Mouse (Mus musculus) midbrain, embryonic 12.5 days (tissue): Measurements from ENCODE around the gene Mbl1. TPM values are rescaled to one million over a fixed set of nuclear protein-coding genes. Genes with fewer than 3 reads are reported as not detected.

Source experiments
- ATAC-seq: fragments of 200-750 bp; cut with Nextera tagmentation; 2 replicates; pipeline ENCODE4 v1.8.0; 2017; ENCODE audit warnings: low read depth, moderate TSS enrichment, moderate library complexity; ENCODE audit not compliant: low FRiP score
- H3K27ac ChIP-seq: fragments of 300-500 bp; sonication (generic); replicated peaks from 2 replicates; pipeline ENCODE4 v1.5.1; 2016; ENCODE audit warnings: mild to moderate bottlenecking
- H3K27me3 ChIP-seq: fragments of 300-500 bp; sonication (generic); 2 replicates; pipeline ENCODE4 v1.6.1; 2016; ENCODE audit warnings: mild to moderate bottlenecking
- H3K36me3 ChIP-seq: fragments of 300-500 bp; sonication (generic); 2 replicates; pipeline ENCODE4 v1.6.1; 2016
- H3K4me1 ChIP-seq: fragments of 300-500 bp; sonication (generic); 2 replicates; pipeline ENCODE4 v1.6.1; 2016
- H3K4me2 ChIP-seq: fragments of 300-500 bp; sonication (generic); replicated peaks from 2 replicates; pipeline ENCODE4 v1.6.1; 2016; ENCODE audit warnings: mild to moderate bottlenecking, moderate library complexity
- H3K4me3 ChIP-seq: fragments of 300-500 bp; sonication (generic); 2 replicates; pipeline ENCODE4 v1.5.1; 2016; ENCODE audit warnings: mild to moderate bottlenecking
- H3K9ac ChIP-seq: fragments of 300-500 bp; sonication (generic); replicated peaks from 2 replicates; pipeline ENCODE4 v1.6.1; 2016; ENCODE audit warnings: mild to moderate bottlenecking, moderate library complexity
- H3K9me3 ChIP-seq: fragments of 300-500 bp; sonication (generic); 2 replicates; pipeline ENCODE4 v1.6.1; 2016; ENCODE audit warnings: mild to moderate bottlenecking
- WGBS: fragments of 180-500 bp; shearing (Covaris S2); methylation state at CpG from one replicate; pipeline ENCODE4 v1.1.7; 2016; 5-methylcytosine and 5-hydroxymethylcytosine counted together
- polyA plus RNA-seq: library from polyadenylated mRNA; unstranded; fragments of >200 nt; fragmentation: Nextera tagmentation; extraction: Ambion mirVana; gene quantifications from 2 replicates; pipeline ENCODE4 v1.2.1, GENCODE M21; 2016

The Mbl1 gene
- polyA plus RNA-seq, result not detected in 2 replicates

DNA sequence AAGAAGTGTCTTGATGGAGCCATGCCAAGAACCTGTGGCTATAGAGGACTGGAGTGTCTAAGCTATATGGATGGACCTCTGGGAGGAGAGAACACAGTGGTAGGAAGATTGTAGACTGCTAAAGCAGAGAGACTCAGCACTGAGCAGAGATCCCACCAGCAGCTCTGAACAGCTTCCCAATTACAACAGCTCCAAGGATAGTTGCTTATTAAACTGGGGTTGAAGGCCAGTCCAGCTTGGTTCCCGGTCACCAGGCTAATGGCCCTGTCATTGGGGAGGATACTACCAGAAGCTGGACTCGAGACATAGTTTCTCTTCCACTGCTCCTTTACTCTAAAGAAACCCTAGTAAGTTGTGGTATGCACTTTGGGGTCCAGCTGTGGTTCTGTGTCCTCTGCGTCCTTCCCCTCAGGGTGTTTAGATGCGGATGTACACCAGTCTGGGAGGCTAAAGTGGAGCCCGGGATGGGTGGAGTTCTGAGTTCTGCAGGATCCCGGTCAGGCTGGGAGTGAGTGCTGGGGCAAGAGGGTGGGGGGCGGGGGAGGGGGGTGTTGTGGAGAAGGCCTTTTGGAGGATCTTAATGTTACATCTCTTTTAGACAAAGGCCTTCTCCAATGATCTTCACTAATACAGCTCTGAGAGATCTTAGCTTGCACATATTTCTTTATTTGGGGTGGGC, at the start of gene Mbl1:
Gene Mbl1, plus strand, starts transcription at position 239 of the 679 bp plus-strand sequence.
- no peaks in the 10 kb centered on the region for H3K27me3 ChIP-seq
- no peaks in the 10 kb centered on the region for H3K36me3 ChIP-seq
- H3K4me3 ChIP-seq, result no peak within 1 kb of the TSS
- no peak within 1 kb of the TSS for H3K4me2 ChIP-seq
- no peak for ATAC-seq
- 85% methylated on average over 7 of the region's 7 CpGs for WGBS
- no peaks in the 10 kb centered on the region for H3K9me3 ChIP-seq
- no peak within 1 kb of the TSS for H3K9ac ChIP-seq
- no peak within 1 kb of the TSS for H3K27ac ChIP-seq
- no peaks in the 10 kb centered on the region for H3K4me1 ChIP-seq

DNA sequence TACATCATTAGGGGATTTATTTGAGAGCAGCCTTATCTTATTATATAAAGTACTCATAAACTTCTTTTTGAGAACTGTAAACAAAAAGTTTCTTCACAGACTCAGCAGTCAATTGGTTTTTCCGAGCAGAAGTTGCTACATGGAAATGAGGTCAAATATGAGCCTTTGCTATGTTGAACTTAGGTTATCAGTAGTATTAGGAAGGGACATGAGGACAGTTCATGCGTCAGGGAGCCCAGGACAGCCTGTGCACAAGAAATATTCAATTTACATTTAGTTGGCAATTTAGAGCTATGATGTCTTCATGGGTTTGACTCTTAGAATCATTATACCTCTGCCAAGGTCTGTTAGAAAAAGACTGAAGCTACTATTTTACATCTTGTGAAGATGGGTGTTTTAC, 49.0 kb upstream of the Mbl1 start:
- WGBS, result 92% methylated on average over 2 of the region's 2 CpGs
- H3K9me3 ChIP-seq, result no peaks in the 10 kb centered on the region
- no peak overlapping the region for H3K4me2 ChIP-seq
- H3K36me3 ChIP-seq, result no peaks in the 10 kb centered on the region
- H3K4me3 ChIP-seq, result no peak overlapping the region
- no peak overlapping the region for H3K9ac ChIP-seq
- no peaks in the 10 kb centered on the region for H3K4me1 ChIP-seq
- H3K27ac ChIP-seq, result no peak overlapping the region
- no peak for ATAC-seq
- no peaks in the 10 kb centered on the region for H3K27me3 ChIP-seq

DNA sequence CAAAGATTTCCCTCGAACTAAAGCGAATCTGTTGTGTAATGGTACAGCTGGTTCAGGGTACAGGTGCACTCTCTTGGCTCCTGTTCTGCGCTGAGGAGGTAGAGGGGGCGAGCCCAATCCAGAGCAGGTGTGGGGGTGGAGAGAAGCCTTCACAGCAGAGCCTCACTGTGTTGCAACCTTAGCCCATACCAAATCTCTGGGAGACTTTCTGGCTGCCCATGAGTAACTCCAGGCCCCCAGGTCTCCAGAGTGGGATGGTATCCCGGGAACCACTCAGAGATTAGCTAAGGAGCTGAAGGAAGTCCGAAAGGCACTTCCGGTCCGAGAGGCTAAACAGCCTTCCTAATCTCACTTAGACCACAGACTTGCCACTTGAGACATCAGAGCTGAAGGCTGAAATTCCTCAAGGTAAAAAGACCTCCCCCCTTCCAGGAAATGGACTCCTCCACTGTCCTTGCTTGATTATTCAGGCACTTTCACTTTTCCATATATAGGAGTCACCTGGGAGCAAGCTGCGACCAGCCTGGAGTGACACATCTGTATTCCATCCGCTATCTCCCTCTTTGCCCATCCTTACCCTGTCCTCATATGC, 46.3 kb upstream of the Mbl1 start, which contains the start of gene Mat1a:
Gene Mat1a, plus strand, starts transcription at position 183 of the 592 bp plus-strand sequence.
- H3K36me3 ChIP-seq, result no peaks in the 10 kb centered on the region
- no peak within 1 kb of the TSS for H3K4me3 ChIP-seq
- WGBS, result 80% methylated on average over 10 of the region's 10 CpGs
- no peak within 1 kb of the TSS for H3K9ac ChIP-seq
- ATAC-seq, result no peak
- H3K4me2 ChIP-seq, result no peak within 1 kb of the TSS
- H3K27ac ChIP-seq, result no peak within 1 kb of the TSS
- H3K4me1 ChIP-seq, result no peaks in the 10 kb centered on the region
- no peaks in the 10 kb centered on the region for H3K27me3 ChIP-seq
- no peaks in the 10 kb centered on the region for H3K9me3 ChIP-seq

DNA sequence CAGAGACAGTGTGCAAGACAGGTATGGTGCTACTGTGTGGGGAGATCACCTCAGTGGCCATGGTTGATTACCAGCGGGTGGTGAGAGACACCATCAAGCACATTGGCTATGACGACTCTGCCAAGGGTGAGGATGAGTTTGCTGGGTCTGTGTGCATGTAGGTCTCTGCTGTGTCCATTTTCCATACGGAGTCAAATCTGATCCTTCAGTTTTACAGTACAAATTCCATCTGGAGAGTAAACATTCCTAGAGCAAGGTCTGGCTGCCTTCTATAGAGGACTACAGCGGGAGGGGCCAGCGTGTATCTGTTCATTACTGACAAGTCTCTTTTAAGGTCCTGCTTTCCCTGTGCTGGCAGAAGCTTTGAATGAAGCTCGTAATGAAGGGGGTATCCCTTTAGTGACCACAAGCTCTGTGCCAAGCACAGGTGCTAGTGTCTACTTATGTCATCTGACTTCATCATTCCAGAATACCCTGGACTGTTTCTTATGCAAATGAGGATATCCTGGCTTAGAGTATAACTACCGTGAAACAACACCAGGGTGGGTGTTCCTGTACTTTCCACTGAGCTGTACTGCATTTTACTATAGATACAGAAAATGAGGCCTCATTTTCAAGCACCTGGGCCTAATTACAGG, 40.1 kb upstream of the Mbl1 start:
- no peaks in the 10 kb centered on the region for H3K36me3 ChIP-seq
- H3K27ac ChIP-seq, result no peak overlapping the region
- no peak overlapping the region for H3K4me3 ChIP-seq
- ATAC-seq, result no peak
- no peak overlapping the region for H3K4me2 ChIP-seq
- H3K9ac ChIP-seq, result no peak overlapping the region
- no peaks in the 10 kb centered on the region for H3K27me3 ChIP-seq
- WGBS, result 89% methylated on average over 7 of the region's 7 CpGs
- no peaks in the 10 kb centered on the region for H3K9me3 ChIP-seq
- no peaks in the 10 kb centered on the region for H3K4me1 ChIP-seq

- Histone ChIP-seq H3K27me3 (no peaks in the 10 kb centered on the region), H3K9me3 (no peaks in the 10 kb centered on the region), H3K4me3 (no peak overlapping the region), H3K4me2 (no peak overlapping the region), H3K27ac (no peak overlapping the region), H3K36me3 (no peaks in the 10 kb centered on the region), H3K4me1 (no peaks in the 10 kb centered on the region), H3K9ac (no peak overlapping the region)
- WGBS, result 77% methylated on average over 4 of the region's 4 CpGs
- no peak for ATAC-seq
Measured at GRCm38 (mm10) chr14:41112944-41113343, 38.3 kb upstream of the Mbl1 start.

DNA sequence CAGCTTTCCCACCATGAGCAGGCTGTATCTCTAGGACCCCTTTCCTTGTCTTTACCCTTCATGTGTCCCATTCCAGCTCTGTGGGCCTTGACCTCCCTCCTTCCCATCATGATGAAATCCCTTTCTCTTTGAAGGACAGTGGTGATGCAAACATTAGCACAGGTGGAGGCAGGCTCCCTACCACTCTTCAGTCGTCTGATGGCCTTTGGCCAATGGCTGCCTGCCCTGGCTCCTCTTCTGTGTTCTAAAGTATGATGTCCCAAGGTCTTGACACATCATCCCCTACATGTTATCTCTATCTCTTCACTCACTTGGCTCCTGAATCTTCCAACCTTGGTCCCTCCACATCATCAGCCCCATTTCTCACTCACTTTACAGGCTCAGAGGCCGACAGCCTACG, 35.0 kb upstream of the Mbl1 start:
- Histone ChIP-seq H3K36me3 (no peaks in the 10 kb centered on the region), H3K4me1 (no peaks in the 10 kb centered on the region), H3K27ac (no peak overlapping the region), H3K27me3 (no peaks in the 10 kb centered on the region), H3K9me3 (no peaks in the 10 kb centered on the region), H3K4me2 (no peak overlapping the region), H3K4me3 (no peak overlapping the region), H3K9ac (no peak overlapping the region)
- WGBS, result 91% methylated on average over 3 of the region's 3 CpGs
- ATAC-seq, result no peak

GRCm38 (mm10) chr14:41124683-41125082, 26.6 kb upstream of the Mbl1 start:
- H3K4me1 ChIP-seq, result no peaks in the 10 kb centered on the region
- WGBS, result 86% methylated on average over 5 of the region's 5 CpGs
- no peak for ATAC-seq

DNA sequence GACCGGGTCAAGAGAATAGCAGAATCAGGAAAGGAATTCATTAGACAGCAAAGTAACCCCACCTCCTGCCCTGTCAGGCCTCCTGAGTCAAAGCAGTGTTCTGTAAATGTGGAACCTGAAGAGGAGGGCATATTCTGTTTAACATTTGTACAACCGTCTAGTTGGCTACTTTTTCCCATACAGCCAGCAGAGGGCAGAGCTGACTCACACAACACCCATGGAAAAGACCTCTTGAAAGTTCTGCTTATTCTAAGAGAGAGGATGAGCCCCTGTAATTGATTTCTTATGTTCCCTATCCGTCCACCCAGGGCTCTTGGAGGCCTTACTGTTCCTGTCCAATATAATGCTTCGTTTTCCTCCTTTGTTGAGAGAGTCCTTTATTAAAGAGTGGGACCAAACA, 23.3 kb upstream of the Mbl1 start:
- Histone ChIP-seq H3K4me3 (no peak overlapping the region), H3K9me3 (no peaks in the 10 kb centered on the region), H3K36me3 (no peaks in the 10 kb centered on the region), H3K27ac (no peak overlapping the region), H3K4me1 (no peaks in the 10 kb centered on the region), H3K4me2 (no peak overlapping the region), H3K9ac (no peak overlapping the region), H3K27me3 (no peaks in the 10 kb centered on the region)
- ATAC-seq, result no peak
- WGBS, result 16% methylated on average over 4 of the region's 4 CpGs

More at GRCm38 (mm10) chr14:41124683-41125082, 26.6 kb upstream of the Mbl1 start:
- Histone ChIP-seq H3K4me2 (no peak overlapping the region), H3K9ac (no peak overlapping the region), H3K27me3 (no peaks in the 10 kb centered on the region), H3K4me3 (no peak overlapping the region), H3K9me3 (no peaks in the 10 kb centered on the region), H3K36me3 (no peaks in the 10 kb centered on the region), H3K27ac (no peak overlapping the region)

GRCm38 (mm10) chr14:41131540-41131939, 19.7 kb upstream of the Mbl1 start, which contains the start of gene Sftpa1:
Gene Sftpa1, plus strand, starts transcription at chr14:41131782.
- ATAC-seq, result no peak
- H3K9ac ChIP-seq, result no peak within 1 kb of the TSS
- H3K27me3 ChIP-seq, result no peaks in the 10 kb centered on the region
- no peaks in the 10 kb centered on the region for H3K9me3 ChIP-seq
- 84% methylated on average over 7 of the region's 7 CpGs for WGBS
- no peak within 1 kb of the TSS for H3K27ac ChIP-seq
- H3K4me1 ChIP-seq, result no peaks in the 10 kb centered on the region
- no peak within 1 kb of the TSS for H3K4me3 ChIP-seq
- no peaks in the 10 kb centered on the region for H3K36me3 ChIP-seq
- H3K4me2 ChIP-seq, result no peak within 1 kb of the TSS

DNA sequence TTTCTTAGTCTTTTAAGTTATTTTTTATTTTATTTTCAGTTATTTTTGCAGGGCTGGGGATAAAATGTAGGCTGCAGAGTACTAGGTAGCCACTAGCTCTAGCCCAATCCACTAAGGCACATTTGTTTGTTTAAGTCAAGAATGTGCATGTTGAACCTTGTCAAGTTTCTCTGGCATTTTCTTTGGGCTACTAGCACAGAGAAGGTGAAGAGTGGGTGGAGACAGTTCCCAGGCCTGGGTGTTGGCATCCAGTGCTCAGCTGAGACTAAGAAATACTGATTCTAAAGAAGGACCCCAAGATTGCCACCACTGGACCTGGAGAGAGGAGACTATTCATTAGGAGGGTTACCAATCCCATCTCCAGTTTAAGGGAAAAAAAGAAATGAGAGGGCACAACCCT, 14.3 kb upstream of the Mbl1 start:
- Histone ChIP-seq H3K4me1 (no peaks in the 10 kb centered on the region), H3K9me3 (no peaks in the 10 kb centered on the region), H3K27me3 (no peaks in the 10 kb centered on the region), H3K27ac (no peak overlapping the region), H3K4me2 (no peak overlapping the region), H3K9ac (no peak overlapping the region), H3K36me3 (no peaks in the 10 kb centered on the region), H3K4me3 (no peak overlapping the region)
- no peak for ATAC-seq

GRCm38 (mm10) chr14:41140686-41141085, 10.6 kb upstream of the Mbl1 start:
- Histone ChIP-seq H3K4me1 (no peaks in the 10 kb centered on the region), H3K36me3 (no peaks in the 10 kb centered on the region), H3K4me3 (no peak overlapping the region), H3K9me3 (no peaks in the 10 kb centered on the region), H3K4me2 (no peak overlapping the region), H3K9ac (no peak overlapping the region), H3K27ac (no peak overlapping the region), H3K27me3 (no peaks in the 10 kb centered on the region)
- ATAC-seq, result no peak
- 85% methylated on average over 1 of the region's 1 CpGs for WGBS

DNA sequence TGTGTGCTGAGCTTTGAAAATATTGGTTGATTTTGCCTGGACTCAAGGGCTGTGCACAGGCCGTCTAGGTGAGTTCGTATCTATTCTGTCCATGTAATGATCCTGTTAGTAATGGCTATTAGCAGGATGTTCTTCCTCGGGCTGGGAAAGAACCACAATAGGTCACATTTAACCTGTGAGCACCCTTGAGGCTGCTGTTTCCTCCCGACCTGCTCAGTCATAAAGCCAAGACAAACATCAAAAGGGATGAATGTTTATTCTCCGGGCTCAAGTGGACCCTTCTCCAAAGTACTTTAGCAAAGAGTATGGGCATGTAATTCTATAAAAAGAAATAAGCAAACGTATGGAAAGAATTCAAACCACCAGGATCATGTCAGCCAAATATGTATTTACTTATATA, 5.2 kb upstream of the Mbl1 start:
- Histone ChIP-seq H3K4me2 (no peak overlapping the region), H3K9me3 (no peaks in the 10 kb centered on the region), H3K27ac (no peak overlapping the region), H3K9ac (no peak overlapping the region), H3K36me3 (no peaks in the 10 kb centered on the region), H3K27me3 (no peaks in the 10 kb centered on the region), H3K4me1 (no peaks in the 10 kb centered on the region), H3K4me3 (no peak overlapping the region)
- 66% methylated on average over 6 of the region's 6 CpGs for WGBS
- no peak for ATAC-seq
